Mouse (Mus musculus): ENCODE measurements around the gene Cecr2. TPM values are rescaled to one million over a fixed set of nuclear protein-coding genes. Genes with fewer than 3 reads are reported as not detected.

Cecr2 gene
- total RNA-seq (2021), result 10 to 100 TPM in 1 of 2 experiments, 1 to 10 TPM in 1; 9.1 to 17.0 TPM
- long read RNA-seq, experiment 1, full-length matches to known transcripts, result 3 of 7 reads
- long read RNA-seq, experiment 1, partial matches to known transcripts, result 1 of 7 reads
- long read RNA-seq, experiment 1, other reads (novel, unspliced or antisense), result 3 of 7 reads
- long read RNA-seq, experiment 2, full-length matches to known transcripts, result 6 of 10 reads
- long read RNA-seq, experiment 2, partial matches to known transcripts, result 1 of 10 reads
- long read RNA-seq, experiment 2, other reads (novel, unspliced or antisense), result 3 of 10 reads

- intact Hi-C loops (cut with DNase I), result loop anchor here (2.0 to 5.0 kb wide), 2 partner anchors 74 to 135 kb away; partner anchors contain the start of gene Hdhd5
- peak within 1 kb of the TSS; percentile 94 for H3K4me3 ChIP-seq
- peak; percentile 89 for DNase-seq
- peak within 1 kb of the TSS; percentile 99 for H3K27ac ChIP-seq
- TF ChIP-seq CTCF (IDR thresholded peaks at IDR 0.05), result no peak; the same call in 1 of the 2 replicates
Measured at GRCm38 (mm10) chr6:120665816-120666760, at the start of gene Cecr2. Cecr2 (plus strand) TSS chr6:120666369.

- TF ChIP-seq CTCF (IDR thresholded peaks at IDR 0.05), result no peak
- intact Hi-C loops (cut with DNase I), result no loop called here
- Histone ChIP-seq H3K27ac (no peak overlapping the region), H3K4me3 (no peak overlapping the region)
- DNase-seq, result no peak
Measured at GRCm38 (mm10) chr6:120617586-120617985, 48.6 kb upstream of the Cecr2 start.

GRCm38 (mm10) chr6:120618518-120619402 lies 47.4 kb upstream of the Cecr2 start:
- Histone ChIP-seq H3K4me3 (no peak overlapping the region), H3K27ac (no peak overlapping the region)
- DNase-seq, result no peak
- intact Hi-C loops (cut with DNase I), result no loop called here
- no peak for TF ChIP-seq CTCF (IDR thresholded peaks at IDR 0.05)

DNA sequence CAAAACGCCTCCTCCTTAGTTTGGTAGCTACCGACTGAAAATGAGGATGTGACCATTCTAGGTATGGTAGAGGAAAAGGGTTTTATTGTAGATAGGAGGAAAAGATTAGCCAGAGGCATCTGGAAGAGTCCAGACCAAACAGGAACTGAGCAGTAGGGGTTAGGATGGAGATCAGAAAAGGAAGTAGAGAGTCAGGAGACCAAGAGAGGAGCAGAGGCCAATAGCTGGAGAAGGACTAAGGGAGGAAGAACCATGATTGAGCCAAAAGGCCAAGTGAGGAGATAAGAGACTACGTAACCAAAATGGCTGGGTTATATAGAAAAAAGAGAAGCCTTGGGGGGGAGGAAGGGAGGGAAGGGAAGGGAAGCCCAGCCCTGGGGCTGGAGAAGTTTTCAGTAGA lies 46.0 kb upstream of the Cecr2 start:
- DNase-seq, result no peak
- no peak for TF ChIP-seq CTCF (IDR thresholded peaks at IDR 0.05)
- H3K4me3 ChIP-seq, result no peak overlapping the region
- intact Hi-C loops (cut with DNase I), result no loop called here
- H3K27ac ChIP-seq, result no peak overlapping the region

DNA sequence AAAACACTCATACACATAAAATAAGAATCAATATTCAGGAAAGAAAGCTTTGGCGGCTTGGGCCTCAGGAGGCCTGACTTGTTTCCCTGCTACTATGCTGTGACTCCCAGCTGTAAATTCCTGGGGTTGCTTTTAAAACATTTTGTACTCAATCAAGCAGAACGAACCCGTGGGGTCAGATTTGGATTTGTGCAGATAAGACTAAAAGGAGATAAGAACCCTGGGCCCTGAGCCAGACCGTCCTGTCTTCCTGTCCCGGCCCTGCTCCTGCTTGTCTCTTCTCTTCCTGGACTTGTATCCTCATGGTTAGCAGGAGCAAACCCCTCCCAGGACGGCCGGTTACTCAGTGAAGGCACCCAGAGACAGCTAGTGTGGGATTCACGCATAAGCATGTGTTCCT lies 41.1 kb upstream of the Cecr2 start:
- DNase-seq, result no peak
- no peak overlapping the region for H3K27ac ChIP-seq
- intact Hi-C loops (cut with DNase I), result no loop called here
- H3K4me3 ChIP-seq, result no peak overlapping the region
- TF ChIP-seq CTCF (IDR thresholded peaks at IDR 0.05), result no peak

DNA sequence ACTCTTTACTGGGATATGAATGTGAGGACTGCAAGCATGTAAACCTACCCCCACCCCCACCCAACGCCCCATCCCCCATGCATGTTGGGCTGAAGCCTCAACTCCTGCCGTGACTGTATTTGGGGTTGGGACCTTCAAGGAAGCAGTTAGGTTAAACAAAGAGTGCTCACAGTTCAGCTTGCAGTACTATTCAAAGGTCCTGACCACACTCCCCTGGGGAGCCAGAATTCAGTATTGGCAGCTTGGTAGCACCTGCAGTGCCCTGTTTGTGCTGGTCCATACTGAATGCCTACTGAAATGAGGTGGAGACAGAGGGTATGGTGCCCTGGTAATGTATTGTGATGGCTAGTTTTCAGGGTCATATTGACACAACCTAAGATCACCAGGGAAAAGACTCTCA lies 39.1 kb upstream of the Cecr2 start:
- TF ChIP-seq CTCF (IDR thresholded peaks at IDR 0.05), result no peak
- Histone ChIP-seq H3K27ac (no peak overlapping the region), H3K4me3 (no peak overlapping the region)
- intact Hi-C loops (cut with DNase I), result no loop called here
- DNase-seq, result no peak

GRCm38 (mm10) chr6:120628963-120629362 lies 37.2 kb upstream of the Cecr2 start:
- intact Hi-C loops (cut with DNase I), result no loop called here
- no peak for DNase-seq
- H3K4me3 ChIP-seq, result no peak overlapping the region
- no peak for TF ChIP-seq CTCF (IDR thresholded peaks at IDR 0.05)
- no peak overlapping the region for H3K27ac ChIP-seq

- H3K4me3 ChIP-seq, result no peak overlapping the region
- TF ChIP-seq CTCF (IDR thresholded peaks at IDR 0.05), result no peak
- no peak for DNase-seq
- intact Hi-C loops (cut with DNase I), result no loop called here
- H3K27ac ChIP-seq, result no peak overlapping the region
Measured at GRCm38 (mm10) chr6:120635391-120636028, 30.7 kb upstream of the Cecr2 start.

- Histone ChIP-seq H3K27ac (no peak overlapping the region), H3K4me3 (no peak overlapping the region)
- intact Hi-C loops (cut with DNase I), result no loop called here
- TF ChIP-seq CTCF (IDR thresholded peaks at IDR 0.05), result no peak
- no peak for DNase-seq
Measured at GRCm38 (mm10) chr6:120639547-120639946, 26.6 kb upstream of the Cecr2 start.

- TF ChIP-seq CTCF (IDR thresholded peaks at IDR 0.05), result no peak
- H3K27ac ChIP-seq, result no peak overlapping the region
- intact Hi-C loops (cut with DNase I), result no loop called here
- no peak overlapping the region for H3K4me3 ChIP-seq
- no peak for DNase-seq
Measured at GRCm38 (mm10) chr6:120641866-120642378, 24.2 kb upstream of the Cecr2 start.

DNA sequence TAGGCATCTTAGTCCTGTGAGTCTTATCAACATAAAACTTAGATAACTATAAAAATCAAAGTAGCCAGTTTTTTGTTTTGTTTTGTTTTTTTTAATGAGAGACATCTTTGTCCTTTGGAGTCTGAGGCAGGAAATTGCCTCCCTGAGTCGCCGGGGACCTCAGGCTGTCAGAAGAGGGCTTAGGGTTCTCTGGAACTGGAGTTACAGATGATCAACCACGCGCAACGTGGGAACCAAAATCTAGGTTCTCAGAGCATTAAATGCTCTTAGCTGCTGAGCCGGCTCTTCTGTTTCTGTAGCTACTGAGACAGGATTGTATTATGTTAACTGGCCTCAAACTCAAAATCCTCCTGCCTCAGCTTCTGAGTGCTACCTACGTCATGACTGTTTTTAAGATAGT lies 22.4 kb upstream of the Cecr2 start:
- no peak overlapping the region for H3K4me3 ChIP-seq
- no peak for DNase-seq
- intact Hi-C loops (cut with DNase I), result no loop called here
- H3K27ac ChIP-seq, result peak overlapping the region; percentile 81
- no peak for TF ChIP-seq CTCF (IDR thresholded peaks at IDR 0.05)

All from gastrocnemius, adult 2 months (tissue).